Mouse (Mus musculus) right cerebral cortex, postnatal 36 days (tissue): ENCODE measurements around the gene Lpar1.

Experiments
- DNase-seq, 2 experiments: peaks; one replicate each; pipeline ENCODE4 v3.0.0; 2022; ENCODE audit warnings: low spot score in 2 of 2, mixed read lengths in 1 of 2

Gene Lpar1

GRCm38 (mm10) chr4:58448825-58449224, 104.9 kb downstream of the Lpar1 start:
- no peak for DNase-seq

- no peak for DNase-seq
Measured at GRCm38 (mm10) chr4:58447841-58448240, 105.9 kb downstream of the Lpar1 start.

- no peak for DNase-seq
Measured at GRCm38 (mm10) chr4:58445846-58446245, 107.9 kb downstream of the Lpar1 start.

GRCm38 (mm10) chr4:58442338-58442737, 111.4 kb downstream of the Lpar1 start:
- no peak for DNase-seq

- DNase-seq = no peak
Measured at GRCm38 (mm10) chr4:58438654-58439053, 115.0 kb downstream of the Lpar1 start.

- no peak for DNase-seq
Measured at GRCm38 (mm10) chr4:58437271-58437670, 116.4 kb downstream of the Lpar1 start.

GRCm38 (mm10) chr4:58423276-58423930, 130.3 kb downstream of the Lpar1 start:
- no peak for DNase-seq

GRCm38 (mm10) chr4:58419225-58419624, 134.5 kb downstream of the Lpar1 start:
- no peak for DNase-seq

- DNase-seq = no peak
Measured at GRCm38 (mm10) chr4:58417319-58417718, 136.4 kb downstream of the Lpar1 start.

- DNase-seq = no peak
Measured at GRCm38 (mm10) chr4:58415537-58415936, 138.2 kb downstream of the Lpar1 start.

- no peak for DNase-seq
Measured at GRCm38 (mm10) chr4:58413188-58414185, 140.2 kb downstream of the Lpar1 start.

- DNase-seq = peak; percentile 48 to 75
Measured at GRCm38 (mm10) chr4:58401973-58402501, 151.7 kb downstream of the Lpar1 start.

- peak; percentile 75 to 83 for DNase-seq
Measured at GRCm38 (mm10) chr4:58400861-58401341, 152.8 kb downstream of the Lpar1 start.
